11 mouse cellular contexts compared by ENCODE assay signal in the genomic region with DNA sequence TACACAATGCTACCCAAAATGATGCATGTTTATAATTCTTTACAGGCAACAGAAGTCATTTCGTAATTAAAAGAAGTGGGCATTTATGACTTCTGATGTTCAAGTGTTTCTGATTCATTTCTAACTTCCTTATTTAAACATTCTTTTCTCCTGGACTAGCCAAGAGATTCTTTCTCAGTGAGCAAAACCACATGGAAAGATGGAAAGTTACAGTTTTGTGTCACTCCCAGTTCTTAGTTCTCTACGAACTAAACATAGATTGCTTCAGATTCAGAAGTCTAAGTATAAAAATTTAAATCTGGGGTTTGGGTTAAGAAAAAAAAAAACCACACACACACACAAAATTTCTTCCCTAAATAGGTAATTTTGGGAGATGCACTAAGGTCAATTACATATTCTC.
"Had no signal": no experiment of that assay in that cellular context is flagged by ENCODE, and none has a peak within 500 bp of the region (broad histone marks: within the 10 kb centered on the region; RNA-seq: fewer than 3 reads in every experiment).

No protein-coding gene starts in this region.

- H3K27me3 ChIP-seq: kidney, embryonic 15.5 days had no signal

- DNase-seq: kidney, adult 8-10 months; kidney, postnatal 10 days; kidney, postnatal 4 days; liver, postnatal 0 days; lung, embryonic 14.5 days; lung, postnatal 10 days; lung, postnatal 4 days; midbrain, embryonic 14.5 days; thymus, adult 18-20 months; thymus, postnatal 36 days had no signal

- ATAC-seq: liver, postnatal 0 days had no signal
